Mouse (Mus musculus) heart, adult 8-10 months (tissue): Measurements from ENCODE around the gene Wdr70. TPM values are rescaled to one million over a fixed set of nuclear protein-coding genes. Genes with fewer than 3 reads are reported as not detected.

Source experiments
- DNase-seq: peaks from one replicate; pipeline ENCODE4 v3.0.0; 2022; ENCODE audit warnings: low spot score
- total RNA-seq, 4 experiments: library from RNA; stranded (reverse); gene quantifications; 2 replicates each; pipeline ENCODE4 v1.2.4; 2022

The Wdr70 gene
- total RNA-seq, 4 experiments from 2014 or later, result 18.8 to 22.6 (median 21.3) TPM

GRCm38 (mm10) chr15:7934580-7934979 is 164.4 kb downstream of the Wdr70 start:
- no peak for DNase-seq

GRCm38 (mm10) chr15:7934105-7934504 is 164.9 kb downstream of the Wdr70 start:
- DNase-seq, result no peak

- DNase-seq, result peak; percentile 87
Observed at GRCm38 (mm10) chr15:7931605-7932008, 167.4 kb downstream of the Wdr70 start.

GRCm38 (mm10) chr15:7925382-7925781 is 173.6 kb downstream of the Wdr70 start:
- DNase-seq, result no peak

GRCm38 (mm10) chr15:7923281-7923680 is 175.7 kb downstream of the Wdr70 start:
- DNase-seq, result no peak

GRCm38 (mm10) chr15:7922291-7923037 is 176.5 kb downstream of the Wdr70 start:
- no peak for DNase-seq

GRCm38 (mm10) chr15:7921124-7921523 is 177.9 kb downstream of the Wdr70 start:
- DNase-seq, result no peak

GRCm38 (mm10) chr15:7906491-7907035 is 192.4 kb downstream of the Wdr70 start:
- no peak for DNase-seq

GRCm38 (mm10) chr15:7899286-7899685 is 199.7 kb downstream of the Wdr70 start:
- no peak for DNase-seq

GRCm38 (mm10) chr15:7891547-7892282 is 207.3 kb downstream of the Wdr70 start:
- DNase-seq, result no peak

GRCm38 (mm10) chr15:7890286-7890685 is 208.7 kb downstream of the Wdr70 start:
- DNase-seq, result no peak

- DNase-seq, result no peak
Observed at GRCm38 (mm10) chr15:7889362-7889674, 209.7 kb downstream of the Wdr70 start.

- no peak for DNase-seq
Observed at GRCm38 (mm10) chr15:7888617-7889361, 210.2 kb downstream of the Wdr70 start.

- no peak for DNase-seq
Observed at GRCm38 (mm10) chr15:7886591-7886990, 212.4 kb downstream of the Wdr70 start.

- DNase-seq, result no peak
Observed at GRCm38 (mm10) chr15:7885106-7885505, 213.9 kb downstream of the Wdr70 start.

GRCm38 (mm10) chr15:7884181-7884580 is 214.8 kb downstream of the Wdr70 start:
- no peak for DNase-seq

- DNase-seq, result no peak
Observed at GRCm38 (mm10) chr15:7879956-7880355, 219.1 kb downstream of the Wdr70 start.

GRCm38 (mm10) chr15:7878861-7879260 is 220.1 kb downstream of the Wdr70 start:
- no peak for DNase-seq

GRCm38 (mm10) chr15:7877560-7878467 is 221.2 kb downstream of the Wdr70 start:
- peak; percentile 7 for DNase-seq

- peak; percentile 21 for DNase-seq
Observed at GRCm38 (mm10) chr15:7875879-7876278, 223.1 kb downstream of the Wdr70 start.

GRCm38 (mm10) chr15:7872473-7872872 is 226.5 kb downstream of the Wdr70 start:
- DNase-seq, result no peak
